Mouse (Mus musculus) heart, embryonic 12.5 days (tissue): ENCODE measurements around the gene Greb1. TPM values are rescaled to one million over a fixed set of nuclear protein-coding genes. Genes with fewer than 3 reads are reported as not detected.

Experiments used
- ATAC-seq: fragments of 200-750 bp; cut with Nextera tagmentation; 2 replicates; pipeline ENCODE4 v1.8.0; 2017; ENCODE audit warnings: moderate TSS enrichment, moderate library complexity; ENCODE audit not compliant: insufficient number of reproducible peaks, low FRiP score
- H3K27ac ChIP-seq: fragments of 300-500 bp; sonication (generic); 2 replicates; pipeline ENCODE4 v1.5.1; 2016; ENCODE audit warnings: mild to moderate bottlenecking, moderate library complexity; ENCODE audit not compliant: poor library complexity, severe bottlenecking
- H3K27me3 ChIP-seq: fragments of 300-500 bp; sonication (generic); replicated peaks from 2 replicates; pipeline ENCODE4 v1.6.1; 2016; ENCODE audit warnings: mild to moderate bottlenecking, moderate library complexity
- H3K36me3 ChIP-seq: fragments of 300-500 bp; sonication (generic); 2 replicates; pipeline ENCODE4 v1.6.1; 2016; ENCODE audit warnings: mild to moderate bottlenecking, moderate library complexity
- H3K4me1 ChIP-seq: fragments of 300-500 bp; sonication (generic); replicated peaks from 2 replicates; pipeline ENCODE4 v1.6.1; 2016; ENCODE audit warnings: mild to moderate bottlenecking
- H3K4me2 ChIP-seq: fragments of 300-500 bp; sonication (generic); 2 replicates; pipeline ENCODE4 v1.6.1; 2016; ENCODE audit warnings: mild to moderate bottlenecking, moderate library complexity
- H3K4me3 ChIP-seq: fragments of 300-500 bp; sonication (generic); 2 replicates; pipeline ENCODE4 v1.5.1; 2016; ENCODE audit warnings: mild to moderate bottlenecking
- H3K9ac ChIP-seq: fragments of 300-500 bp; sonication (generic); 2 replicates; pipeline ENCODE4 v1.6.1; 2016; ENCODE audit warnings: mild to moderate bottlenecking, moderate library complexity
- H3K9me3 ChIP-seq: fragments of 300-500 bp; sonication (generic); replicated peaks from 2 replicates; pipeline ENCODE4 v1.6.1; 2016; ENCODE audit warnings: mild to moderate bottlenecking, moderate library complexity
- WGBS: fragments of 180-500 bp; shearing (Covaris S2); methylation state at CpG from one replicate; pipeline ENCODE4 v1.1.7; 2016; 5-methylcytosine and 5-hydroxymethylcytosine counted together
- polyA plus RNA-seq: library from polyadenylated mRNA; unstranded; fragments of >200 nt; fragmentation: Nextera tagmentation; extraction: Ambion mirVana; gene quantifications from 2 replicates; pipeline ENCODE4 v1.2.1, GENCODE M21; 2016

Greb1 gene
- polyA plus RNA-seq, 1 experiment from 2014 or later, result 1.7 TPM

DNA sequence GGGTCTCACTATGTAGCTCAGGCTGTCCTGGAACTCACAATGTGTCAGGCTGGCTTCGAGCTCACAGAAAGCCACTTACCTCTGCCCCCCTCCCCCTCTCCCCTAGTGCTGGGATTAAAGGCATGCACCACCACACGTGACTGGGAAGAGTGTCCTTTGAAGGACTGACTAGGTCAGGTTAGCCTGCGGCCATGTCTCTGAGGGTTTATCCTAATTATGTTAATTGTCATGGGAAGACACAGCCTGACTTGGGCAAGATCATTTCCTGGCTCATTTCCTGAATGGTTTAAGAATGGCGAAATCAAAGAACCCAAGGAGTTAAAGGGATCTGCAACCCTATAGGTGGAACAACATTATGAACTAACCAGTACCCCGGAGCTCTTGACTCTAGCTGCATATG, 105.9 kb downstream of the Greb1 start:
- Histone ChIP-seq H3K27me3 (no peaks in the 10 kb centered on the region), H3K4me3 (no peak overlapping the region), H3K27ac (no peak overlapping the region), H3K9me3 (no peaks in the 10 kb centered on the region), H3K36me3 (peaks cover 3% of the 10 kb centered on the region; the same call in 1 of the 2 replicates), H3K4me2 (no peak overlapping the region), H3K9ac (no peak overlapping the region), H3K4me1 (0 out of 2 replicates have a peak, but pooled peaks cover 5% of the 10 kb centered on the region)
- 0 out of 2 replicates have a peak, but pooled peaks have one; percentile 9 for ATAC-seq
- 70% methylated on average over 5 of the region's 5 CpGs for WGBS

GRCm38 (mm10) chr12:16690631-16691030, 110.1 kb downstream of the Greb1 start:
- H3K4me1 ChIP-seq, result no peaks in the 10 kb centered on the region
- no peak for ATAC-seq
- H3K9me3 ChIP-seq, result no peaks in the 10 kb centered on the region
- WGBS, result 85% methylated on average over 9 of the region's 9 CpGs
- H3K9ac ChIP-seq, result no peak overlapping the region
- no peak overlapping the region for H3K4me3 ChIP-seq
- H3K27ac ChIP-seq, result no peak overlapping the region
- no peak overlapping the region for H3K4me2 ChIP-seq
- H3K36me3 ChIP-seq, result peaks cover 4% of the 10 kb centered on the region; the same call in 1 of the 2 replicates
- H3K27me3 ChIP-seq, result no peaks in the 10 kb centered on the region

DNA sequence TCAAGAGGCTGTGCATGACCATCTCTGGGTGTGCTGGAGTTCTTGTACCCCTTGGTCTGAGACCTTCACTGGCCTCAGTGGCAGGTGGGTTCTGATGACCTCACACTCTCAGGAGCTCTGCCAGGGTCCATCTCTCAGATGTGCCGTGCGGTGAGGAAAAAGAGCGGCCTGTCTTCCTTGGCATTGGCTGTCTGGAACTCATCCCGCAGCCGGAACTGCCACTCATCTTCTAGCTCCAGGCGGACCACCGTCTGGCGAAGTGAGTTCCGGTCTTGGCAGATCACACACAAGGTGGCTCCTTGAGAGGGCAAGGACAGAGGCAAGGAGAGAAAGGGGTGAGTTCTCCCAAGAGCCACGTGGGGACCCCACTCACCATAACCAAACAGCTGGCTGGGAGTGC, 128.4 kb downstream of the Greb1 start:
- WGBS, result 88% methylated on average over 10 of the region's 10 CpGs
- no peak overlapping the region for H3K4me3 ChIP-seq
- no peak for ATAC-seq
- H3K27ac ChIP-seq, result no peak overlapping the region
- no peaks in the 10 kb centered on the region for H3K4me1 ChIP-seq
- no peak overlapping the region for H3K4me2 ChIP-seq
- H3K9ac ChIP-seq, result no peak overlapping the region
- peaks cover 5% of the 10 kb centered on the region for H3K36me3 ChIP-seq
- H3K27me3 ChIP-seq, result no peaks in the 10 kb centered on the region
- no peaks in the 10 kb centered on the region for H3K9me3 ChIP-seq

DNA sequence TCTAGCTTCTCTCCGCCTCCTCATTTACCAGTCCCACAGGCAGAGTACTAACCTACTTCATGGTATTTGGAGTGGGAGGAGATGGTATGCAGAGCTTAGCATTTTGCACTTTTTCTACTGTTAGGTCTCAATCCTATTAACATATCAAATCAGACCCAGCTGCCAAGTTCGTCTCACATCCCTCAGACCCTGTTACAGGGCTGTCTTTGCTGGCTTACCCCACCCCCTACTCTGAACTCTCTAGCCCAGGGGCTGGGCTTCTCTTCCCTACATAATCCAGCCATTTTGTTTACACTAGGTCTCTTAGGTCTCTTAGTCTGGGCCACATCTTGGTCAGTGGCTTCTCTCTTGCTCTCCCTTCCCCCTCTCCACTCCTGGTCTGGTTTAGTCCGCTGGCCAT, 131.5 kb downstream of the Greb1 start:
- 66% methylated on average over 3 of the region's 3 CpGs for WGBS

GRCm38 (mm10) chr12:16665022-16665421, 135.7 kb downstream of the Greb1 start:
- ATAC-seq, result peak; percentile 29; the same call in 1 of the 2 replicates
- no peak overlapping the region for H3K4me2 ChIP-seq
- H3K4me3 ChIP-seq, result no peak overlapping the region
- H3K9me3 ChIP-seq, result no peaks in the 10 kb centered on the region
- H3K27ac ChIP-seq, result no peak overlapping the region
- no peaks in the 10 kb centered on the region for H3K36me3 ChIP-seq
- no peak overlapping the region for H3K9ac ChIP-seq
- no peaks in the 10 kb centered on the region for H3K27me3 ChIP-seq
- WGBS, result 55% methylated on average over 1 of the region's 2 CpGs
- 0 out of 2 replicates have a peak, but pooled peaks cover 5% of the 10 kb centered on the region for H3K4me1 ChIP-seq

More for the DNA sequence above, 131.5 kb downstream of the Greb1 start:
- H3K27ac ChIP-seq, result no peak overlapping the region
- 0 out of 2 replicates have a peak, but pooled peaks cover 5% of the 10 kb centered on the region for H3K4me1 ChIP-seq
- no peak overlapping the region for H3K9ac ChIP-seq
- no peak for ATAC-seq
- H3K36me3 ChIP-seq, result peaks cover 5% of the 10 kb centered on the region
- no peak overlapping the region for H3K4me3 ChIP-seq
- no peaks in the 10 kb centered on the region for H3K9me3 ChIP-seq
- no peaks in the 10 kb centered on the region for H3K27me3 ChIP-seq
- H3K4me2 ChIP-seq, result no peak overlapping the region

GRCm38 (mm10) chr12:16662955-16663585, 137.6 kb downstream of the Greb1 start:
- H3K4me3 ChIP-seq, result no peak overlapping the region
- 0 out of 2 replicates have a peak, but pooled peaks cover 5% of the 10 kb centered on the region for H3K4me1 ChIP-seq
- 0 out of 2 replicates have a peak, but pooled peaks cover 4% of the 10 kb centered on the region for H3K27me3 ChIP-seq
- ATAC-seq, result no peak
- no peak overlapping the region for H3K4me2 ChIP-seq
- H3K27ac ChIP-seq, result no peak overlapping the region
- no peaks in the 10 kb centered on the region for H3K9me3 ChIP-seq
- no peak overlapping the region for H3K9ac ChIP-seq
- no peaks in the 10 kb centered on the region for H3K36me3 ChIP-seq
- 61% methylated on average over 6 of the region's 6 CpGs for WGBS

DNA sequence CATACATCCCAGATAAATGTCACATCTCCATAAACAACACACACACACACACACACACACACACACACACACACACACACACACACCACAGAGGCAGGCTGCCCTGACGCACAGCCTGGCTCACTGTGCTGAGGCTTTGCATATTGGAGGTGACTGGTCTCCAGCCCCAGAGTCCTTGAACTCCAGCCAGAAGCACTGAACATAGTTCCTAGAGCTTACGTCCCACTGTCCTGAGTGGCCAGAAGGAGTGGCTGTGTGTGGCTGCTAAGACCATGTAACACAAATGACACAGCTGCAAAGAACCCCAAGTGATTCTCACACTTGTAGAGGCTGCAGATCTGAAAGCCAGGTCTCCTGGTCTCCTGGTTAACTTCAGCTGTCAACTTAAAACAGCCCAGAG, 138.8 kb downstream of the Greb1 start:
- Histone ChIP-seq H3K36me3 (no peaks in the 10 kb centered on the region), H3K4me3 (no peak overlapping the region), H3K4me2 (no peak overlapping the region), H3K4me1 (0 out of 2 replicates have a peak, but pooled peaks cover 5% of the 10 kb centered on the region), H3K27me3 (0 out of 2 replicates have a peak, but pooled peaks cover 5% of the 10 kb centered on the region), H3K9me3 (no peaks in the 10 kb centered on the region), H3K9ac (no peak overlapping the region), H3K27ac (no peak overlapping the region)
- 46% methylated on average over 2 of the region's 2 CpGs for WGBS
- no peak for ATAC-seq

DNA sequence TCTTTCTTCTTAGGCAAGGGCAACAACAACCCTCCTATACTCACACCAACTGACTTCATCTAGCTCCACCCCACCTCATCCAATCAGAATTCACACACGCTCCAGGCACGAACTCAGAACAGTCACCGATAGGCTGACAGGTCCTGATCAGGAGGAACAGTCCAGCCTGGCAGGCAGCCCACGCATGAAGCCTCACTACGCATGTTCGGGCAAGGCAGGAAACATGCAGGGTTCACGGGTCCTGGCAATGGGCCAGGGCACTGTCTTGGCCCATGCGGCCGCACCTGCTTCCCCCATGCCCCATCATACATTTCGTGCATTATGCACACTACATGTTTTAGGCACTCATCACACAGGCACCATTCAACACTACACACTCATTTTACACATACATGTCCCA, 139.2 kb downstream of the Greb1 start:
- Histone ChIP-seq H3K9me3 (no peaks in the 10 kb centered on the region), H3K4me1 (0 out of 2 replicates have a peak, but pooled peaks cover 5% of the 10 kb centered on the region), H3K4me2 (no peak overlapping the region), H3K27ac (no peak overlapping the region), H3K36me3 (no peaks in the 10 kb centered on the region), H3K9ac (no peak overlapping the region), H3K4me3 (no peak overlapping the region), H3K27me3 (0 out of 2 replicates have a peak, but pooled peaks cover 9% of the 10 kb centered on the region)
- WGBS, result 80% methylated on average over 10 of the region's 10 CpGs
- ATAC-seq, result no peak

GRCm38 (mm10) chr12:16656906-16657875, 143.5 kb downstream of the Greb1 start:
- H3K4me3 ChIP-seq, result no peak overlapping the region
- H3K9ac ChIP-seq, result no peak overlapping the region
- no peak overlapping the region for H3K27ac ChIP-seq
- H3K9me3 ChIP-seq, result no peaks in the 10 kb centered on the region
- WGBS, result 64% methylated on average over 5 of the region's 5 CpGs
- no peaks in the 10 kb centered on the region for H3K36me3 ChIP-seq
- no peak for ATAC-seq
- H3K4me1 ChIP-seq, result peaks cover 11% of the 10 kb centered on the region
- H3K4me2 ChIP-seq, result no peak overlapping the region
- peaks cover 43% of the 10 kb centered on the region for H3K27me3 ChIP-seq

GRCm38 (mm10) chr12:16655604-16656003, 145.1 kb downstream of the Greb1 start:
- Histone ChIP-seq H3K27me3 (peaks cover 43% of the 10 kb centered on the region), H3K4me3 (no peak overlapping the region), H3K9me3 (no peaks in the 10 kb centered on the region), H3K4me1 (peaks cover 14% of the 10 kb centered on the region), H3K9ac (no peak overlapping the region), H3K36me3 (no peaks in the 10 kb centered on the region), H3K4me2 (no peak overlapping the region), H3K27ac (no peak overlapping the region)
- WGBS, result 75% methylated on average over 4 of the region's 4 CpGs
- ATAC-seq, result no peak
